Mouse (Mus musculus): Measurements from ENCODE around the gene Slc12a6. TPM values are rescaled to one million over a fixed set of nuclear protein-coding genes. Genes with fewer than 3 reads are reported as not detected.

The Slc12a6 gene
- polyA plus RNA-seq, 1 experiment from 2014 or later = 10.3 TPM

DNA sequence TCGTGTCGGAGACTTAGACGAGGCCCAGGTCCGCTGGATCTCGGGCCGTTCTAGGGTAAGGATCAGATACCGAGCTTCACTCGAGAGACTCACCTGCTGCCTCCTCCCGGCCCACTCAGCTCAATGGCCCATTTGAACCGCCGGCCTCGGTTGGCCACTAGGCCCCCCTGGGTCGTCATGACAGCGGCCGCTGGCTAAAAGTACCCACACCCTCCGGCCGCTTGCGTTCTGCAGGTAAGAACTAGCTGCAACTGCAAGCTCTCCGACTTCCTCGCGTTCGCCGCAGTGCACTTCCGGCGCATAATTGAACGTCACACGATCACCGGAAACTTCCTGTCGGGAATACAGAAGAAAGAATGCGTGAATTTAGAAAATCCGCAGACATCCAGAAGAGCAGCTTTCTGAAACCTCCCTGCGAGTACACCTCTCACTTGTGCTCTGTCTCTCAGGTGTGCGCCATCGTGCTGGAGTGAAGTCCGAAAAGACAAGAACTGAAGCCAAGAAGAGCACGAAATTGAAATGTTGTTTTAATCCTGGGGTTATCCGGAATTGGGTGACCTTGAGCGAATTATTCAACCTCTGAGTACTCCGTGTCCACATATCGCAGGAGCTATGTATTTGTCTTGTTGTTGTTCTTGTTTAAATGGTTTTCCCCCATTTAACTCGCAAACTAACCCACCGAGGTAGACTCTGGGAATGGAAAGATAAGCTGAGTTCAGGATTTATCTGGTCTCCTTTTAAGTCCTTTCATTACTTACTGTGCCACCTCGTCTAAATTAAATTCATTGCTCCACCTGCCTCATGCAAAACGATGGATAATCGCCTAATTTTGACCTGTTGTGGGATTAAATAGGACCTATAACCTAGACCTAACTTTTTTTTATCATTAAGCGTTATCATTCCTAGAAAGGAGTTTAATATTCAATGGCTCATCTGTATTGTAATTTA is 102.4 kb downstream of the Slc12a6 start, which contains the start of gene Emc4:
Emc4 (minus strand) TSS at position 302 of the 948 bp plus-strand sequence.
- Histone ChIP-seq H3K4me2 (ENCODE audit: low read depth, low read length) (peak within 1 kb of the TSS; percentile 67), H3K27ac (replicated peaks; ENCODE audit: low read depth, low read length) (peak within 1 kb of the TSS; percentile 57), H3K4me3 (ENCODE audit: low read depth, low read length) (peak within 1 kb of the TSS; percentile 83), H3K36me3 (replicated peaks; ENCODE audit: control insufficient read depth, insufficient read depth, low read depth, low read length) (peaks cover 3% of the 10 kb centered on the region), H3K4me1 (ENCODE audit: control insufficient read depth, insufficient read depth, low read length) (no peaks in the 10 kb centered on the region), H3K27me3 (ENCODE audit: control insufficient read depth, insufficient read depth, low read length) (no peaks in the 10 kb centered on the region), H3K9ac (replicated peaks; ENCODE audit: low read length) (peak within 1 kb of the TSS; percentile 85), H3K9me3 (replicated peaks; ENCODE audit: control insufficient read depth, low read length) (no peaks in the 10 kb centered on the region)
- peak; percentile 79 for ATAC-seq (replicated peaks; ENCODE audit: insufficient number of reproducible peaks, low FRiP score, low TSS enrichment, low read depth)
- DNase-seq (ENCODE audit: low spot score) = peak; percentile 96
- 1% methylated on average over 46 of the region's 46 CpGs for WGBS

DNA sequence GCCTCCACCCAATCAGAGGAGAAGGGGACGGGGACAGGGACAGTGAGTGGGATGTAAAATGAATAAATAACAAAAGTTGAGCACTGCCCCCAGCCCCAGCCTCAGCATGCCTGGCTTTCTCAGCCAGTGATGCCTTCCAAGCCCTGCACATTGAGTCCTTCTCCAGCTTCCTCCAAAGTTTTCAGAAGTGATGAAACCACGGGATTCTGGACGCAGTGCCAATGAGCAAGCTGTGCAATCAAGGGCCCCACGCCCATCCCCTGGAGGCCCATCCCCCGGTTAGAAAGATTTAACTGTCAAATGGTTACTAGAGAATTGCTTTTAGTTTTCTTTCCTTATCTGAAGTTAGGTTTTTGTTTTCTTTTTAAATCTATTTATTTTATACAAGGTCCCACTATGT is 104.3 kb downstream of the Slc12a6 start:
- Histone ChIP-seq H3K4me2 (ENCODE audit: low read depth, low read length) (no peak overlapping the region), H3K27ac (replicated peaks; ENCODE audit: low read depth, low read length) (no peak overlapping the region), H3K4me3 (ENCODE audit: low read depth, low read length) (no peak overlapping the region), H3K9ac (replicated peaks; ENCODE audit: low read length) (no peak overlapping the region), H3K9me3 (replicated peaks; ENCODE audit: control insufficient read depth, low read length) (no peaks in the 10 kb centered on the region), H3K27me3 (ENCODE audit: control insufficient read depth, insufficient read depth, low read length) (no peaks in the 10 kb centered on the region), H3K4me1 (ENCODE audit: control insufficient read depth, insufficient read depth, low read length) (no peaks in the 10 kb centered on the region), H3K36me3 (replicated peaks; ENCODE audit: control insufficient read depth, insufficient read depth, low read depth, low read length) (no peaks in the 10 kb centered on the region)
- 81% methylated on average over 5 of the region's 5 CpGs for WGBS
- DNase-seq (ENCODE audit: low spot score) (no peak), ATAC-seq (replicated peaks; ENCODE audit: insufficient number of reproducible peaks, low FRiP score, low TSS enrichment, low read depth) (no peak)

DNA sequence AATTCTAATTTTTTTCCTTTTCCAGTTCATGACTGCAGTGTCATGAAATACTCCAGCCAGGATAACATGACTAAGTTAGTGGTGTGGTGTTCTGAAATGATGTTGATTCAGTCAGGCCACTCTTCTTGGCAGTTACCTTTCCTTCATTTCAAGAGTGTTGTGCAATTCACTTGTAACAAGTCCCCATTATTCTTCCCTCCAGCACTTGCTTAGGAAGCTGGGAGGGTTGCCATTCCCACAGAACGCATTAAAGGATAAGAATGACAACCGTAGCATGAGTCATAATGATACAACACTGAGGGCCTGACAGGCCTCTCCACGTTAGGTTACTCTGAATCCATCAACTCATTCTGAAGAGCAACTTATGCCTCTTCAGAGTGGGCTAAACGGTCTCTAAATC is 107.5 kb downstream of the Slc12a6 start:
- ATAC-seq (replicated peaks; ENCODE audit: insufficient number of reproducible peaks, low FRiP score, low TSS enrichment, low read depth) (no peak), DNase-seq (ENCODE audit: low spot score) (no peak)
- Histone ChIP-seq H3K27me3 (ENCODE audit: control insufficient read depth, insufficient read depth, low read length) (no peaks in the 10 kb centered on the region), H3K4me3 (ENCODE audit: low read depth, low read length) (no peak overlapping the region), H3K9ac (replicated peaks; ENCODE audit: low read length) (no peak overlapping the region), H3K9me3 (replicated peaks; ENCODE audit: control insufficient read depth, low read length) (no peaks in the 10 kb centered on the region), H3K4me2 (ENCODE audit: low read depth, low read length) (no peak overlapping the region), H3K36me3 (replicated peaks; ENCODE audit: control insufficient read depth, insufficient read depth, low read depth, low read length) (no peaks in the 10 kb centered on the region), H3K4me1 (ENCODE audit: control insufficient read depth, insufficient read depth, low read length) (no peaks in the 10 kb centered on the region), H3K27ac (replicated peaks; ENCODE audit: low read depth, low read length) (no peak overlapping the region)
- WGBS = 61% methylated on average over 4 of the region's 4 CpGs

GRCm38 (mm10) chr2:112374610-112375009 is 109.0 kb downstream of the Slc12a6 start:
- no peaks in the 10 kb centered on the region for H3K4me1 ChIP-seq (ENCODE audit: control insufficient read depth, insufficient read depth, low read length)
- no peak for DNase-seq (ENCODE audit: low spot score)
- no peaks in the 10 kb centered on the region for H3K9me3 ChIP-seq (replicated peaks; ENCODE audit: control insufficient read depth, low read length)
- no peak overlapping the region for H3K4me2 ChIP-seq (ENCODE audit: low read depth, low read length)
- no peaks in the 10 kb centered on the region for H3K27me3 ChIP-seq (ENCODE audit: control insufficient read depth, insufficient read depth, low read length)
- H3K27ac ChIP-seq (replicated peaks; ENCODE audit: low read depth, low read length) = no peak overlapping the region
- WGBS = 61% methylated on average over 5 of the region's 5 CpGs
- no peak for ATAC-seq (replicated peaks; ENCODE audit: insufficient number of reproducible peaks, low FRiP score, low TSS enrichment, low read depth)
- H3K36me3 ChIP-seq (replicated peaks; ENCODE audit: control insufficient read depth, insufficient read depth, low read depth, low read length) = no peaks in the 10 kb centered on the region
- no peak overlapping the region for H3K4me3 ChIP-seq (ENCODE audit: low read depth, low read length)
- H3K9ac ChIP-seq (replicated peaks; ENCODE audit: low read length) = no peak overlapping the region

GRCm38 (mm10) chr2:112378973-112379898 is 113.6 kb downstream of the Slc12a6 start, which contains the start of gene Katnbl1:
Gene Katnbl1 (plus strand): TSS chr2:112379211.
- Histone ChIP-seq H3K9ac (replicated peaks; ENCODE audit: low read length) (peak within 1 kb of the TSS; percentile 93), H3K27ac (replicated peaks; ENCODE audit: low read depth, low read length) (peak within 1 kb of the TSS; percentile 60), H3K36me3 (replicated peaks; ENCODE audit: control insufficient read depth, insufficient read depth, low read depth, low read length) (no peaks in the 10 kb centered on the region), H3K4me1 (ENCODE audit: control insufficient read depth, insufficient read depth, low read length) (no peaks in the 10 kb centered on the region), H3K4me3 (ENCODE audit: low read depth, low read length) (peak within 1 kb of the TSS; percentile 68), H3K27me3 (ENCODE audit: control insufficient read depth, insufficient read depth, low read length) (no peaks in the 10 kb centered on the region), H3K4me2 (ENCODE audit: low read depth, low read length) (peak within 1 kb of the TSS; percentile 53), H3K9me3 (replicated peaks; ENCODE audit: control insufficient read depth, low read length) (no peaks in the 10 kb centered on the region)
- under 1% methylated on average over 72 of the region's 72 CpGs for WGBS
- DNase-seq (ENCODE audit: low spot score) (peak; percentile 95), ATAC-seq (replicated peaks; ENCODE audit: insufficient number of reproducible peaks, low FRiP score, low TSS enrichment, low read depth) (peak; percentile 97)

- DNase-seq (ENCODE audit: low spot score) = no peak
- WGBS = 49% methylated on average over 8 of the region's 8 CpGs
Observed at GRCm38 (mm10) chr2:112380131-112380530, 114.5 kb downstream of the Slc12a6 start.

GRCm38 (mm10) chr2:112381219-112381618 is 115.6 kb downstream of the Slc12a6 start:
- DNase-seq (ENCODE audit: low spot score) (no peak), ATAC-seq (replicated peaks; ENCODE audit: insufficient number of reproducible peaks, low FRiP score, low TSS enrichment, low read depth) (no peak)
- no peaks in the 10 kb centered on the region for H3K9me3 ChIP-seq (replicated peaks; ENCODE audit: control insufficient read depth, low read length)
- no peak overlapping the region for H3K9ac ChIP-seq (replicated peaks; ENCODE audit: low read length)
- H3K4me3 ChIP-seq (ENCODE audit: low read depth, low read length) = no peak overlapping the region
- 100% methylated on average over 1 of the region's 1 CpGs for WGBS
- H3K27me3 ChIP-seq (ENCODE audit: control insufficient read depth, insufficient read depth, low read length) = no peaks in the 10 kb centered on the region
- H3K4me2 ChIP-seq (ENCODE audit: low read depth, low read length) = no peak overlapping the region
- H3K27ac ChIP-seq (replicated peaks; ENCODE audit: low read depth, low read length) = no peak overlapping the region
- H3K4me1 ChIP-seq (ENCODE audit: control insufficient read depth, insufficient read depth, low read length) = no peaks in the 10 kb centered on the region
- no peaks in the 10 kb centered on the region for H3K36me3 ChIP-seq (replicated peaks; ENCODE audit: control insufficient read depth, insufficient read depth, low read depth, low read length)

More at GRCm38 (mm10) chr2:112380131-112380530, 114.5 kb downstream of the Slc12a6 start:
- Histone ChIP-seq H3K36me3 (replicated peaks; ENCODE audit: control insufficient read depth, insufficient read depth, low read depth, low read length) (no peaks in the 10 kb centered on the region), H3K4me2 (ENCODE audit: low read depth, low read length) (peak overlapping the region; percentile 53), H3K27ac (replicated peaks; ENCODE audit: low read depth, low read length) (no peak overlapping the region), H3K9me3 (replicated peaks; ENCODE audit: control insufficient read depth, low read length) (no peaks in the 10 kb centered on the region), H3K9ac (replicated peaks; ENCODE audit: low read length) (peak overlapping the region; percentile 93), H3K4me1 (ENCODE audit: control insufficient read depth, insufficient read depth, low read length) (no peaks in the 10 kb centered on the region), H3K4me3 (ENCODE audit: low read depth, low read length) (peak overlapping the region; percentile 68), H3K27me3 (ENCODE audit: control insufficient read depth, insufficient read depth, low read length) (no peaks in the 10 kb centered on the region)
- no peak for ATAC-seq (replicated peaks; ENCODE audit: insufficient number of reproducible peaks, low FRiP score, low TSS enrichment, low read depth)

Data from embryonic facial prominence, embryonic 11.5 days (tissue).